Mouse (Mus musculus): ENCODE data around the gene Tas2r144. TPM values are rescaled to one million over a fixed set of nuclear protein-coding genes. Genes with fewer than 3 reads are reported as not detected.

Tas2r144 gene
- total RNA-seq, 2 experiments from 2014 or later = not detected

GRCm38 (mm10) chr6:42261524-42262170, 46.5 kb downstream of the Tas2r144 start, which contains the start of gene Tmem139:
Gene Tmem139, plus strand, starts transcription at chr6:42261970.
- DNase-seq = no peak
- intact Hi-C loops (cut with DNase I) = loop anchor here (1.0 kb wide), 1 partner anchor 34 kb away; no protein-coding TSS in a partner anchor

GRCm38 (mm10) chr6:42264626-42265312, 49.6 kb downstream of the Tas2r144 start, which contains the start of gene Casp2:
Gene Casp2, plus strand, starts transcription at chr6:42264985.
- intact Hi-C loops (cut with DNase I) = no loop called here
- DNase-seq = peak; percentile 96 to 98

Other genes starting within 250 kb of the Tas2r144 start
- not detected for gene Sval3, start 247.2 kb upstream of the Tas2r144 start, total RNA-seq (2021)
- not detected for gene Sva, start 176.9 kb upstream of the Tas2r144 start, total RNA-seq (2021)
- gene Tas2r139, start 74.4 kb upstream of the Tas2r144 start, total RNA-seq (2021) = not detected
- gene Gstk1, start 30.6 kb downstream of the Tas2r144 start, total RNA-seq (2021) = 10 to 100 TPM; 23.8 to 44.0 TPM
- gene Tmem139, start 46.6 kb downstream of the Tas2r144 start, total RNA-seq (2021) = under 1 TPM in 1 of 2 experiments, not detected in 1; 0.30 TPM
- 1 to 10 TPM; 5.3 to 5.5 TPM for gene Casp2, start 49.7 kb downstream of the Tas2r144 start, total RNA-seq (2021)
- 100 to 1,000 TPM; 134 to 146 TPM for gene Clcn1, start 71.4 kb downstream of the Tas2r144 start, total RNA-seq (2021)
- under 1 TPM; 0.25 to 0.26 TPM for gene Fam131b, start 109.3 kb downstream of the Tas2r144 start, total RNA-seq (2021)
- gene Zyx, start 134.3 kb downstream of the Tas2r144 start, total RNA-seq (2021) = 10 to 100 TPM; 21.9 to 26.6 TPM
- gene Epha1, start 157.9 kb downstream of the Tas2r144 start, total RNA-seq (2021) = under 1 TPM in 1 of 2 experiments, not detected in 1; 0.10 TPM
- not detected for gene Tas2r143, start 184.9 kb downstream of the Tas2r144 start, total RNA-seq (2021)
- gene Tas2r135, start 190.1 kb downstream of the Tas2r144 start, total RNA-seq (2021) = under 1 TPM in 1 of 2 experiments, not detected in 1; 0.23 TPM
- gene Tas2r126, start 219.2 kb downstream of the Tas2r144 start, total RNA-seq (2021) = not detected
- gene Olfr458, start 249.9 kb downstream of the Tas2r144 start, total RNA-seq (2021) = not detected

All from gastrocnemius, postnatal 36 days (tissue).